Mouse (Mus musculus) 3T3-L1 (cell line): Measurements from ENCODE around the gene Urah.

Experiments
- DNase-seq: peaks from one replicate; pipeline ENCODE4 v3.0.0-alpha.2; 2015; ENCODE audit warnings: low read depth, low spot score

Urah gene

DNA sequence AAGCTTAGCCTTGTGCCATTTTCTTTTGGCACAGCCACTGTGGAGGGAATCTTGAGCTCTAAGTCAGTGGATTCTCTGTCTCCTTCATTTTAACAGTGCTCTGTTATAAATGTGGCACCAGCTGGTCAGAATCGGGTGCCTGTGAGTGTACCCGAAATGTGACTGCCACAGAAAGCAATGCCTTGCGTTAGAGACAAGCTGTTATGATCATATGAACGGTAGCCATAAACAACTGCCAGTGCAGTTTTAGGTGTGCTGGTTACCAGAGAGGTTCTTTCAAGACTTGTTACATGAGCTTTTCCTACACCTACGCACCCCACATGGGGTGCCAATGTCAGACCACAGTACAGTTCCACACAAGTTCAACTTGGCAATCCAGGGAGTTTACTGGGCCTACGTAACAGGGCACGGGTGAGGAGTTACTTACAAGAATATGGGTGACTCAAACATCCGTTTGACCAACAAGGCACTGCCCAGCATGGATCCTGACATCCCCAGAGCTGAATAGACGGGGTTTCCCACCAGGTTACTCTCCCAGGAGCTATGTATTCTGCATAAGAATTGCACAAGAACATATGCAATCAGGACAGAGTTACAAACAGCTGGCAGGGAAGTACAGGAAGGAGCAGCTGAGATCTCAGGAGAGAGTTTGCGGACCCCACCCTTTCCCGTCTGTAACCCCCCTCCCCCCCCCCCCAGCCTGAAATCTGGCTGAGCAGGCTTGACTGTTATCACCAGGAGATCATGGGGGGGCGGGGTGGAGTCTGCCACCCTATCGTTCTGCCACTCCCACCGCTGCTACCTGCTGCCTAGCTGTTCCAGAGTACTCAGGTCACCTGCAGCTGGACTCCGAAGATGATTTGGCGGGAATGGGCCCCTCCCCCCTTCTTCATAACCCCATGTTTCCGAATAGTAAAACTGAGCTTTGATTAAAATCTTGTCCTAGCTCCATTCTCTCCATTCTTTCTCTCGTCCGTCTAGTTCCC, 6.2 kb downstream of the Urah start:
- DNase-seq: peak; percentile 14

DNA sequence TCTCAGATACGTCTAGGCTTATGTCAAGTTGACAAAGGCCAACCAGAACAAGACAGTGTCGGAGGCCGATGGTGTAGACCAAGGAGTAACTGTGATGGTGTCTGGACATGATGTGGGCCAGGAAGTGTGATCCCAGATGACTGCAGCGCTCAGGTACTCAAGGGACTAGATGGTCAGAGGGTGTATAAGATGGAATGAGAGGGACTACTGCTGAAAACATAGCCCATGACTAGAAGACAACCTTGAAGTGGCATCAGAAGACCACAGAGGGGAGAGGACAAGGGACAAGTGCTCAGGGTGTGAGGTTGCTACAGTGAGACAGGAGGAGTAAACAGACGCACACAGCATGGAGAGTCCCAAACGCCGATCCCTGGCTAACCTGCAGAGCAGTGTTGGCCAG, 9.0 kb downstream of the Urah start:
- no peak for DNase-seq

DNA sequence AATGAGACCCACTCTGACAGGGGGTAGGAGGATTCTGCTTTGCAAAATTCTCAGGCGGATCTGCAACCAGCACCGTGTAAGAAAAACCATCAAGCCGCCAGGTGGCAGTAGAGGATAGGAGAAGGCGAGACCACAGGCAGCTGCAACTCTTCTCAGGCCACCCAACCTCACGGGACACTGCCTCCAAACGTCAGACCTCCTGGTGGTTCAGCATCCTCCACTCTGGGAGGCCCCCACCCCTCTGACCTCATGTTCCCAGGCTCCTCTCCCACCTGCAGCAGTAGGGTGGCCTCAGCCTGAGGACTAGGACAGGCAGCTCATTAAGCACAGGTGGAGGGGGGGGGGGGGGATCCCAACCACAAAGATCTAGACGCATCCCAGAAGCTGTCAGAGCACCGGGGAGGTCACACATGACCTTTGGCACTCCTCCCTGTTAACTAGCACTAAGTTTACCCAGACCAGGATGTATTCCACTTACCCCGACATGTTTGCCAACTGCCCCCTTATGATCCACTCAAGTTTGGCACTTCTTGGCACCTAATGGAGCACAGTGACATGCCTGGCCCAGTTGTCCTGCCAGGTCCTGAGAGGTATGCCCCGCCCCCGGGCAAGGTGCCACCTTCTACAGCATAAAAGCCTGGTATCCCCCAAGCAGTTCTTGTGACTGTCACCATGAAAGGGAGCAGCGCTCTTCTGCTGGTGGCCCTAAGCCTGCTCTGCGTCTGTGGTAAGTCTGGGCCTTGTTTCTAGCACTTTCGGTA, 10.3 kb downstream of the Urah start, which contains the start of gene Scgb1c1:
TSS of gene Scgb1c1 (plus strand) at position 643 of the 761 bp plus-strand sequence.
- peak; percentile 88 for DNase-seq

DNA sequence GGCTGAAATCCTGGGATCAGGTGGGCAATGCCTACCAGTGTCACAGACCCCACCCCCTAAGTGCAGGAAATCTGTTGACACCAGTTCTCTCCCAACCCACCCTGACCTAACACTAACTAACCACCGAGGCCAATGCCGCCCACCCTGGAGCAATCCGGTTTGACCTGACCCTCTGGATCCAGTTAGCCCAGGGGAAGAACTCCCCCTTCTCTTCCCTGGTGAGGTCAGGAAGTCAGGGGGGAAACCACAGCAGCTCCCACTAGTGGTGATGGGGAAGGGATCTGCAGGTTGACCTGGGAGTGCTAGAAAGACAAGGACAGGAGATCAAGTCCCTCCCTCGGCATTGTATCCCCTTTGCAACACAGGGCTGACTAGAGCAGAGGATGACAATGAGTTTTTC, 10.9 kb downstream of the Urah start:
- no peak for DNase-seq

DNA sequence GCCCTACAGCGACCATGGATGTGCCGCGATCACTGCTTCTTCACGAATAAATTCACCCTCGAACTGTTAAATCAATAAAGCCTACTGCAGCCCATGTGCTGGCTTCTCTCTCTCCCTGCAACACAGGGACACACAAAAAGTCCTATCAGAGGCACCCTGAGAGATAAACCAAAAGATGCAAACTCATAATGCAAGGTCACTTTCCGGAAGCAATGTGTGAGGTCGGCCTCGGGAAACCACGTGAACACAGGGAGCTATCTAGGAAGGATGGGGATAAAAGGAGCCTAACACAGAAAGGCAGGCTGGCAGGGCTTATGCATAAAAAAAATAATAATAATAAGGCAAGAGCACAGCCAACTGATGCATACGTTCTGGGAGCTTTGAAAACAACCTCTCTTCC, 11.9 kb downstream of the Urah start:
- no peak for DNase-seq

DNA sequence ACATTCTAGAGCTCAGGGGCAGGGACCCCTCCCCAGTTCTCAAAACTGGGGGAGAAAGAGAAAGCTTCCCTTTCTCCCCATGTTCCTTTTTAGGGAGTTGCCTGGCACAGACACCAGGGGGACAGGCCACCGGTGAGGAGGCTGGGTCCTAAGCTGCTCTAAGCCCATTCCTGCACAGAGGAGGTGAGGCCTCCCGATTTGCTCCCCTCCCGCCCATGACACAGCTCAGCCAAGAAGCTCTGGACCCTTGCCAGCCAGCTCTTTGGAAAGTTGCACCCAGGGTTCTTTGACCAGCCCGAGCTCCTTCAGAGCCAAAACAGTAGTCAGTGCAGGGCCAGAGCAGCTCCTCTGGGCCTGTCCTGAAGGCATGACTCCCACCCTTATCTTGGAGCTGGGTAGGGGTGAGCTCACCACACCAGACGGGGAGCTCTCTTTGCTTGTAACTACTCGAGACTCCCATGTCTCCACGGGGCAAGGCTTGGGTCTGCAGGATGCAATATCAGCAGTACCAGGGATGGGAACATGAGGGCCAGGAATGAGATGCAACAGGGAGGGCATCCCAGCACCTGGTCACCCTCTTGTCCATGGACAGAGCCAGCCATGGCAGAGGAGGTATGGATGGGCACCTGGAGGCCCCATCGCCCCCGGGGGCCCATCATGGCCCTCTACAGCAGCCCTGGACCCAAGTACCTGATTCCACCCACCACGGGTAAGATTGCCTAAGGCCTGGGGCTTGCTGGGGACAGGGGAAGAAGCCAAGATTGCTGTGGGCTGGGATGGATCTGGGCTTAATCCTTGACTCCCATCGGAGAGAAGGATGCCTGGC, 13.2 kb downstream of the Urah start, which contains the start of gene Odf3:
TSS of gene Odf3 (plus strand) at position 51 of the 826 bp plus-strand sequence.
- peak; percentile 34 for DNase-seq

DNA sequence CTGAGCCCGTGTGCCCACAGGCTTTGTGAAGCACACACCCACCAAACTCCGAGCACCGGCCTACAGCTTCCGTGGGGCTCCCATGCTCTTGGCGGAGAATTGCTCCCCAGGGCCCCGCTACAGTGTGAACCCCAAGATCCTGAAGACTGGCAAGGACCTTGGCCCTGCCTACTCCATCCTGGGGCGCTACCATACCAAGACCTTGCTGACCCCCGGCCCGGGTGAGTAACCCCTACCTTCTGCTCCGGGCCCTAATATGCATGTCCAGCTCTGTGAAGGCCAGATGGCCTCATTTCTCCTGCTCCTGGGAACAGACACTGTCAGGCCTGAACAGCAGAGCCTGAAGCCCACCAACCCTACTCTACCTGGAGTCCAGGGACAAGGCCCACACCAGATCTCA, 13.8 kb downstream of the Urah start:
- no peak for DNase-seq

DNA sequence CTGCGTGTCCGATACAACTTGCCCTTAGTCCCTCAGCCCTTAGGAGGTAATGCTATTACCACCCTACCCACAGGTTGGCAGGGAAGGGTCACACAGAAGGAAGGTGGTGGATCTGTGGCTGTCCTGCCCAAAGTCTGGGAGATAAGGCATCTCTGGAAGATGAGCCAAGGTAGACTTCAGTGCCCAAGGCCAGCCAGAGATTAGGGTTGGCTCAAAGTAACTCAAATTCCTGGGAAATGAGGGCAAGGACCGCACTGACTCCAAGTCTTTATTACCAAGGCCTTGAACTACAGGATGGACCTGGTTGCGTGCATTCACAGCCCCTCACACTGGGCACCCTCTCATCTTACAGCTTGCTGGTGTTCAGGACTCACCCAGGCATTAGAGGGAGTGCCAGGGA, 17.1 kb downstream of the Urah start:
- DNase-seq: no peak

DNA sequence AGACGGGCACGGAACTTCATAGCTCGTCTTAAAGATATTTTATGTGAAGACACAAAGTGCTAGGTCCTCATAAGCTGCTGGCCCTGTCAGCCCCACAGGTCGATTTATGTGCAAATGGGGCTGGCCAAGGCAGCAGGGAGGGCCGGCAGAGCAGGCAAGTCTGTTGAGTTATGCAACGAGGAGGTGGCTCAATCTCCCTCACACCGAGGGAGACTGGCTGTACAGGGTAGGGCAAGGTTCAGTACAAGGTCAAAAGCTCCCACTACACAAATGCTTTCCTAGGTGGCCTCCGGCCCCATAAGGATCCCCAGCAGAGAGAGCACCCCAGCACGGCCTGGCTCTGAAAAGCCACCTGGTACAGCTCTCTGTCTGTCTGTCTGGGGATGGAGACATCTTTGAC, 18.6 kb downstream of the Urah start:
- no peak for DNase-seq

DNA sequence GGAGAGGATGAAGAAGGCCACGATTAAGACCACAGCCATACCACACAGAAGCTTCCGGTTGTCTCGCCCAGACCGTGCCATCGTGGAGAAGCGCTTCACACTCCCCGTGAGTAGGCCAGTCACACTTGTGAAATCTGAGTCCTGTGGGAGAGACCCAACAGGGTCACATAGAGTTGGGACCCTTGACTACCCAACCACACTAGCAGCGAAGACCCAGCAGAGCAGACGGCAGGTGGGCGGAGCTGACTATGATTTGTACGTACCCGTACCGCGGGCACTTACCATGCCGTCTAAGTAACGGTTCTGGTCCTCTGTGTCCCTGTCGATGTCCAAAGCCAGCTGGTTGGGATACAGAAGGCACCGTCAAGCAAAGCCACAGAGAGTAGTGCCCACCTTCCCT, 19.7 kb downstream of the Urah start:
- no peak for DNase-seq

DNA sequence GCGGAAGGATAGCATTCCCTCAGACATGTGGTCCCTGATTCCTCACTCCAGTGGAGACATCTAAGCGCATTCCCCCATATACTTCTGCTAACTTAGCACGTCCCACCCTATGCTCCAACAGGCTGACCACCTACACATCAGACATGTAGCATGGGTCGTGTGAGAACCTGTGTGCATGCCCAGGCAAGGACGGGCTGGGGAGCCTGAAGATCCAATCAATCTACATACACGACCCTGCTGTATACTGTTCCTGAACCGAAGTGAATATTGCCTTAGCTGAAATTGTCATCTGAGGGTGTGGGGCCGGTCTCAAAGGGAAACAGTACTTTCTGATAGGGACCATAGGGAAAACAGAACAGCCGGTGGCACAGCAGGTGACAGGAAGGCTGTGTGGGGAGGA, 20.4 kb downstream of the Urah start:
- DNase-seq: no peak

DNA sequence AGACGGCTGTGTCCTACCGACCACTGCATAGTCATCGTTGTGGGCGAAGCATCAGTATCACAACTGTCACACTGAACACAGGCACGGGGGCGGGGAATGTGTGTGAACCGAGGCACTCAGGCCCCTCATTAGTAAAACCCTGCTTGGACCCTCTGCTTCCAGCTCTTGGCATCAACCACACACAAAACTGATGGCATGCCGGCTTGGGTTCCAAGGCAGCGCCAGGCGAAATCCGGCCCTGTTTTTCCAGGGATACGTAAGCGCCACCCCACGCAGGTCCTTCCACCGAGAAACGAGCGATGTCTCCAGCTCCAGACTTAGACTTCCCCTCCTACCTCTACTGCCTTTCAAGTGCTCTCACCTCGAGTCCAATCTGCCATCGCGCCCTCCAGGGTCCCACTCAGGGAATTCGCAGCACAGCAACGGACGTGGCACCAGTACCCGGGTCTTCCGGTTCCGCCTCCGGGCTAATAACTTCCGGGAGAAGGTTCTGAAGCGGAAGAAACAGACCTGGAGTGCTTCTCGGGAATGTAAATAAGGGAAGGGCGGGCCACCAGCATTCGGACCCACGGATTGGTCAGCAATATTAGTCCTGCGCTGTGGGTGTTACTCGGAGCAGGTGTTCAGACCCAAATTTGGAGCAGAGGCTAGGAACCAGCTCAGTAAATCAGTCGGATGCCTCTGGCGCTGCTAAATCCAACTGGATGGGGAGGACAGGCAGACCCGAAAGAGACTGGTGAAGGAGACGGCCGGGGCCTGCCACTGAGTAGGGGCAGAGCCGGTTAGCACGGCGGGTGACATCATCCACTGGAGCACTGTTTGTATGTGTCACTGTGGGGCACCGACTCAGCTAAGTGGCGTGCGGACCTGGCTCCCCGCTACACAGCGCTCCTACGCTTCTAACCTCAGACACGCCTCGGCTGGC, 21.3 kb downstream of the Urah start, which contains the start of gene Gm45785:
TSS of gene Gm45785 (minus strand) at position 472 of the 925 bp plus-strand sequence.
- peak; percentile 96 for DNase-seq

DNA sequence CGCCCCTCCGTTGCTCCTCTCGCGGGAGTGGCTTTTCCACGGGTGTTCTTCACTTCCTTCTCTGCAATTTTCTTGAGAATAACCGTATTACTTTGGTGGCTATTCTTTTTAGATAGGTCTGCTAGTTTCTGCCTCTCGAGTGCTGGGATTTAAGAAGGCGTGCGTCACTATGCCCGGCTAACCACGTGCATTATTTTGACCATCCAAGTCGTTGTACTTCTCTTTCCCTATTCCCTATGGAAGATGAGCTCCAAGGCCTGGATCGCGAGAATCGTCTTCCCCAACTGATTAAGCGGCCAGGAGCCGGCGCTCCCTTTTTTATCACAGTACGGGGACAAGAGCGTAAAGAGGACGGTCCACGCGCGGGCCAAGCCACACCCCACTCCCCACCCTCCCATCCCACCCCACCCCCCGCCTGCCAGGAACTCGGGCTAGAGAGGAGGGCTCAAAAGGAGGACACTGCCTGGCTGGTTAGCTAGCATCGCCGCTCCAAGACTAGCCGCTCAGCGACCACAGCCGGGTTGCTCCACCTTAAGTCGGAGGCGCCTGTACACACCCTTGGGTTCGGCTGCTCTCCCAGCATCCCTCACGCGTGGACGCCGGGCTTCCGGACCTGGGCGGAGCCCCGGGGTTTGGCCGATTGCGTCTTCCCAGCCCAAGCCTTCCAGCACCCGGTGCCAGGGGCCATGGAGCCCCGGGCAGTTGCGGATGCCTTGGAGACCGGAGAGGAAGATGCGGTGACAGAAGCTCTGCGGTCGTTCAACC, 22.1 kb downstream of the Urah start, which contains the start of gene Ric8a:
TSS of gene Ric8a (plus strand) at position 173 of the 765 bp plus-strand sequence.
- DNase-seq: peak; percentile 81

DNA sequence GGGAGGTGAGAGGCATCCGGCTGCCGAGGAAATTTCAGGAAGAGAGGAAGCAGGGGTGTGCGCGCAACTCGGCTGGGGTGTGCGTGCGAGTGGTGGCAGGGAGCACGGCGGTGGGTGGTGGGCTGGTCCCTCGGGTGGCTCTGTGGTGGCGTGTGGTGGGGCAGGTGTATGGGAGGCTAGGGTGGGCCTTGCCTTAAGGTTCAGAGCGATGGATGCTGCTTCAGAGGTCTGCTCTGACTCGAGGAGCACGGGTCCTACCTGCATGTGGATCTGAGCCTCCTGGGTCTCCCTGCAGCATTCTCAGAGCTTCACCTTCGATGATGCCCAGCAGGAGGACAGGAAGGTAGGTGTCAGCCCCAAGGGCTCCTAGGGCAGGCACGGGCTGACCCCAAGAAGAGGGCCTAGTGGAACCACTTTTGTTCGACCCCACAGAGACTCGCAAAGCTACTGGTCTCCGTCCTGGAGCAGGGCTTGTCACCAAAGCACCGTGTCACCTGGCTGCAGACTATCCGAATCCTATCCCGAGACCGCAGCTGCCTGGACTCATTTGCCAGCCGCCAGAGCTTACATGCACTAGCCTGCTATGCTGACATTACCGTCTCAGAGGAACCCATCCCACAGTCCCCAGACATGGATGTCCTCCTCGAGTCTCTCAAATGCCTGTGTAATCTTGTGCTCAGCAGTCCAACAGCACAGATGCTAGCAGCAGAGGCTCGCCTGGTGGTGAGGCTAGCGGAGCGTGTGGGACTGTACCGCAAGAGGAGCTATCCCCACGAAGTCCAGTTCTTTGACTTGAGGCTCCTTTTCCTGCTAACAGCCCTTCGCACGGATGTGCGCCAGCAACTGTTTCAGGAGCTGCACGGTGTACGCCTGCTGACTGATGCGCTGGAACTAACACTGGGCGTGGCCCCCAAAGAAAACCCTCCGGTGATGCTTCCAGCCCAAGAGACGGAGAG, 23.0 kb downstream of the Urah start, which contains the start of gene Bet1l:
TSS of gene Bet1l (minus strand) at position 28 of the 956 bp plus-strand sequence.
- no peak for DNase-seq

DNA sequence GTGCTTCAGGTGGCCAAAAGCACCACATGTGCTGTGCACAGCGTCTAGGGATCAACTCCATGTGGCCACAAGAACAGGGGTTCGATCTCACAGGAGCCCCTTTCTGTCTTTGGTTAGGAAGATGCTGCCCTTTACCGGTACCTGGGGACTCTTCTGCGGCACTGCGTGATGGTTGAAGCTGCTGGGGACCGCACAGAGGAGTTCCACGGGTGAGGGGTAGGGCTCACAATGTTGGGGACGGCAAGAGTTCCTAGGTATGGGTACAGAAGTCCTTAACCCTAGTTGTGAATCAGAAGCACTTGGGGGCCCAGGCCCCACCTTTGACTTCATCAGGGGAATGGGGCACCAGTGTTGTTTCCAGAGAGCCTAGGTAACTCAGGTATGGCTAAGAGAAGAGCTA, 23.9 kb downstream of the Urah start:
- no peak for DNase-seq

DNA sequence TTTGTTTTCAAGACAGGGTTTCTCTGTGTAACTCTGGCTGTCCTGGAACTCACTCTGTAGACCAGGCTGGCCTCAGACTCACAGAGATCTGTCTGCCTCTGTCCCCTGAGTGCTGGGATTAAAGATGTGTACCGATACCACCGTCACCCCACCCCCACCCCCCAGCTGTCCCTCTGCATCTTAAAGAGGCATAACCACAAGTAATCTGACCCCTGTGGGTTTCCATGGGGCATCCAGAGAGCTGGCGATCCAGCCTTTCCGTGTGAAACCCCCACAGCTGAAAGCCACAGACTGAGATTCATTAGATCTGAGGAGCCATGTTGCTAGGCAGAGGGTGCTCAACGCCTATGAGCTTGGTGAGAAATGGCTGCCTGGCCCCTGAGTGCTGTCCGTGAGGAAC, 25.2 kb downstream of the Urah start:
- no peak for DNase-seq

DNA sequence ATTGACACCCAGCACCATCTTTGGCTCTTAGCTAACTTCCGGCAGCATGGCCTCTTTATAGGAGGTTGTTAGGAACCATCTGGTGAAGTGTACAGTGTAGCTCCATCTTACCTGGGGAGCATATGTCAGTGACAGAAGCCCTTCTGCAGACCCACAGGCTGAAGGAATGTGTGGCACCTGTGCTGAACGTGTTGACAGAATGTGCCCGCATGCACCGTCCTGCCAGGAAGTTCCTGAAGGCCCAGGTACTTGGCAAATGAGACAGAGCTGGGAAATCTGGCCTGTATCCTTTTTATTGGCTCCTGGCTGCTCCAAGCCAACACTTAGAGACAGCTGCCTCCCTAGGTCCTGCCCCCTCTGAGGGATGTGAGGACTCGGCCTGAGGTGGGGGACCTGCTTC, 25.9 kb downstream of the Urah start:
- DNase-seq: no peak

DNA sequence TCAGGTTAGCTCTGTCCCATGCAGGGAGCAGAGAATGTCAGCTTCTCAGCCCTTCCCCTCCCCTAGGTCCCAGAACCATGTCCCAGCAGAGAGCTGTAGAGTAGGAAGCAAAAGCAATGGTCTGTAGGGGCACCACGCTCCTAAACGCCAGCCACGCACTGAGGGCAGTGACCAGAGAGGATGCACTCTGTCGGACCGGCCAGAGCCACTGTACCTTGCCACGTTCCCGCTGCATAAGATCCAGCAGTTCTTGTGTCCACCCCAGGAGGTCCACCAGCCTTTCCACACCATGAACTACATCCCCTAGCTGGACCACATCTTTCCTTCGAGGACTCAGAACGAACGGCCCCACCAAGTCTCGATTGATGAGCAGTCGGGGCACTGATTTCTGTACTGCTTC, 29.9 kb downstream of the Urah start:
- DNase-seq: no peak
